Mouse (Mus musculus): ENCODE measurements at regions not wholly inside any gene's neighbourhood (a gene's known extent, or its start where the extent isn't known, plus 50 kb on each side); places are given as distances from the start of the nearest gene placed in this dataset.
A peak's percentile ranks its signal among the peaks of the same experiment; 100 is the strongest.

- DNase-seq = no peak
Measured at GRCm38 (mm10) chr4:152833411-152834310, 356.0 kb upstream of the Kcnab2 start.

DNA sequence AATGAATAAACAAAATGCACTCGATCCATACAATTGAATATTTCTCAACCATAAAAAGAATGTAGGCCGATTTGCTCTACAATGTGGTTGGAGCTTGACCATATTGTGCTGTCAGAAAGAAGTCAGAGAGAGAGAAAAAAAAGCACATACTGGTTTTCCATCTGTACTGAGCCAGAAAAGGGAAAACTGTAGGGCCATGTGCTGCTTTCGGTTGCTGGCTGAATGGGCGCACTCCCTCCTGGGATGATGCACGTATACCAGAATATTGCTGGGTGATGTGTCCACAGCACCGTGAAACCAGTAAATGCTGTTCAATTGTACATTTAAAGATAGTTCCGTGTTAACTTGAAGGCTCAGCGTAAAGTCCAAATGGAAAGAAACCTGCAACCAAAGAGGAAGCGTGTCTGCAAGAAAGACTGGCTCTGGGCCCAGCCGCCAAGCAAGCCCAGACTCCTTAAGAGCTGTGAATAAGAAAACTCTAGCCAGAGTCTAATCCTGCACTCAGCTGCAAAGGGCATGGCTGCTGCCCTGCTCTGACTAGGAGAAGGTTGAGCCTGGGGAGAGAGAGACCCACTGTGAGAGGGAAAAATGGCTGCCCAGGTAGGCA, 355.2 kb upstream of the Kcnab2 start:
- DNase-seq = no peak

GRCm38 (mm10) chr4:152825185-152825584, 347.5 kb upstream of the Kcnab2 start:
- no peak for DNase-seq

- DNase-seq = no peak
Measured at GRCm38 (mm10) chr4:152816139-152816757, 338.6 kb upstream of the Kcnab2 start.

DNA sequence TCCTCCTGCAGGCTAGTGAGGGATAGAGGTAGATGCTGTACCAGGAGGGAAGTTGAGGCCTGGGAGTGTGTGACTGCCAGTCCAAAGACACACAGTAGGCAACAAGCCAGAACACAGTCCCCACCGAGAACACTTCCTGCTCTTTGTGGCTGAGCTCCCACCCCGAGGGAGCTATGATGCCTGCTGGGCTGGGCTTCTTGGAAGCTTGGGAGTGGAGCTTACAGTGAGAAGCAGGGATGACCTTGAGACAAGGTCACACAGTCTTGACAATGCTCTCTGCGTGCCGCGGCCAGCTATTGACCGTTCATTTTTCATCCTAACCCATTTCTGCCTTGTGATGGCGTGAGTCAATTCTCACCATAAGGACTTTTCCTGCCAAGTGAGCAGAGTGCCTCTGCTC, 328.9 kb upstream of the Kcnab2 start:
- DNase-seq = no peak

- DNase-seq = peak; percentile 38
Measured at GRCm38 (mm10) chr4:152799392-152799791, 321.7 kb upstream of the Kcnab2 start.

GRCm38 (mm10) chr4:152788431-152788830, 310.8 kb upstream of the Kcnab2 start:
- DNase-seq = no peak

DNA sequence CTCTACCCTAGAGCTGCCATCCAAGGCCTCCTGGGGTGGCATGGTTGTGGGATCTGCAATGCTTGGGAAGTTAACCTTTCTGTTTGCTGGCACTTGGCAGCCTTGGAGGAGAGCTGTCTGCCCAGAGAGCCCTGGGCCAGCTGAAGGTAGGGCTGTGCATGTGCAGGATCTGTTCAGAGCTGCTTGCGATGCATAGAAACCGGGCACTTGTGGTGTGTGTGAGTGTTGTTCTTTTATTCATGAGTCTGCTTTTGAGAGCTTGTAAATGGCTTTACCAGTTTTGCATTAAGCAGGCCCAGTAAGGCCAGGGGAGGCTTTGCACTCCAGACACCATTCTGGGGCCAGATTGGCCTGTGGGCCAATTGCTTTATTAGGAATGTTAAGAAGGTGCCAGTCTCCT, 307.3 kb upstream of the Kcnab2 start:
- DNase-seq = no peak

DNA sequence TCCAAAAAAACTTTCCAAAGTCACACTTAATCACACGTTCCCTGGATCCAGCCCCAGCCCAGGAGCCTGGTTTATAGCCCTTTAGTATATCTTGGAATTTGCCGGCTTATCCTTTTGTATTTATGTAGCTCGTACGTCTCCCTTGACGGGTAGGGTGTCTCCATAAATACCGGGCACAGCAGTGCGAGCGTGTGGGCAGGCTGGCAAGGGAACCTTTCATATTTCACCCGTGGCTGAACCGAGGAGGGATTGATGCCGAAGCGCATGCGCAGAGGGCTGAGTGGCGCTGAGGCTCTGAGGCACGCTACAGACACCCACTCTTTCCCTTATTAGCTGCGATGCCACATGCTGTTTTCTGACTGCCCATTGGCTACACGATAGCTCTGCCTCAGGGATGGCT, 301.9 kb upstream of the Kcnab2 start:
- no peak for DNase-seq

DNA sequence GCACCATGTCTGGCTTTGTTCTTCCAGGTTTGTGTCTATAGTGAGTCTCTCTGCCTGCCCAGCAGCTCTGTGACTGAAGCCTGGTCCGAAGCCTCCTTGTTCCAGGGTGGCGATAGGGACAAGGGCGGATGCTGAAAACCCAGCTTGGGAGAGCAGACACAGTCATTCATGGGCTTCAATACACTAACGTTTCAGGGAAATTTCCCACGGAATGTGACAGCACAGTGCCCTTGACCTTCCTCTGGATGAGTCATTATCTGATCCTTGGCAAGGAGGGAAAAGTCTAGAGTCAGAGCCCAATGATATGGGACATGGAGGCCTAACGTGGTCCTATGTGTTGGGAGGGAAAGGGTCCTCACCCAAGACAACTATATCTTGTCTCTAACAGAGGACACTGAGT, 298.1 kb upstream of the Kcnab2 start:
- no peak for DNase-seq

GRCm38 (mm10) chr4:152771386-152771785, 293.7 kb upstream of the Kcnab2 start:
- DNase-seq = no peak

GRCm38 (mm10) chr4:152767372-152767771, 289.7 kb upstream of the Kcnab2 start:
- no peak for DNase-seq

DNA sequence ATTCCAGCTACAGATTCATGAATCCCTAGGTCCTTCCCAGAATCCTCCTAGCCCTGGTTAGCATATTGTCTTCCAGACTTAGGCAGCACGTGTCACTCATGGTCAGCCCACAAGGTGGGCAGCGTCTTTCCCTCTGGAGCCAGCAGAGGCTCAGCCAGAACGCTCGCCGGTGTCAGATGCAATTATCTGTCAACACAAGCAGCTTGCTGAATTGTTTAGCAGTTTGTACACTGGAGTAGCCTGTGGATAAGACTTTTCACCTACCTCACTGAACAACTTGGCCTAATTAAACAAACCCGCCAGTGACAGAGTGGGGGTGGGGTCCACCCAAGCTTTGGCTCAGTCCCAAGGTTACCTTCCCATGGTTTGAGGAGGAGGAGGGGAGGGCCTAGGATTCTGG, 285.4 kb upstream of the Kcnab2 start:
- DNase-seq = no peak

DNA sequence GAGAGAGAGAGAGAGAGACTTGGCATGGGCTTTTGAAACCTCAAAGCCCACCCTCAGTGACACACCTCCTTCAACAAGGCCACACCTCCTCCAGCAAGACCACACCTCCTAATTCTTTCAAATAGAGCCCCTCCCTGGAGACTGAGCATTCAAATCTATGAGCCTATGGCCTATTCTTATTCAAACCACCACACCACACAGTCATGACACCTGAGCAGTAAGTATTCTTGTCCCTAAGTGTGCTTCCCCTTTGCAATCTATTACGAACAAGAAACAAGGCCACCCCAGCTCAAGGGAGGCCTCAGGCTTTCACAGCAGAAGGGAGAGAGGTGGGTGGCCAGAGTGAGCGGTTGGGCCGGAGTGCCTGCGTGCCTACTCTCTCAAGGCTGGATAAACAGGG, 284.9 kb upstream of the Kcnab2 start:
- DNase-seq = no peak

DNA sequence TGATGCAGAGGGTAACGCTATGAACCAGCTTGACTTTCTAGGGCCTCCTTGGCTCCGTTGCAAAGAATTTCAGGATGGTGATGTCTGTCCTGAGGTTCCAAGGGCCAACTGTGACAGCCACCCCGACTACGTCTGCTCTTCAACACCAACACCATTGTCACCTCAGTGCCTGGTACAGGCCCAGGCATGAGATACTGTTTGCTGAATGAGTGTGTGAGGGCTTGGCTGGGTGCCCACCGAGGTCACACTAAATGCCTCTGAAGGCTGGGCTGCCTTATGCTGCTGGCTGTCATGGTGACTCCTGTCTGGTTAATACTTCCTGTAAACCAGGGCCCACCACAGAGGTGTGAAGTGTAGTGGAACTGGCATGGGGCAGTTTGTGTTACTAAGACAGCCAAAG, 279.5 kb upstream of the Kcnab2 start:
- no peak for DNase-seq

- DNase-seq = peak; percentile 22
Measured at GRCm38 (mm10) chr4:152756535-152756934, 278.9 kb upstream of the Kcnab2 start.

DNA sequence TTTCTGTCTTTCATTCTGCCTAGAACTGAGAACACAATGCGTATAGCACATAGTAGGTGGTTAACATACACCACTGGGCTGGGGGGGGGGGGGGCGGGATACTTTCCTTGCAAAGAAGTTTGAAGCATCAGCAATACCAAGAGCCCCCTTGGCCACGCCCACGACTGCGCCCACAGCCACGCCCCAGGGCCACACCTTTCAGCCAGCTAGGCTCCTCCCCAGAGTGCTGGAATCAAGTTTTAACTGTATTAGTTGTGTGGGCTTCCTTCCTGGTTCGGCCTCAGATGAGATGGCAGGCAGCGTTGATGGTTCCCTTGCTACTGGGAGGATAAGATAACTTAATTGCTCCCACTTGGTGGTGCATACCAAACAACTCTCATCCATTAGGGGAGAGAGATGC, 278.1 kb upstream of the Kcnab2 start:
- DNase-seq = no peak

- no peak for DNase-seq
Measured at GRCm38 (mm10) chr4:152744366-152744765, 266.7 kb upstream of the Kcnab2 start.

DNA sequence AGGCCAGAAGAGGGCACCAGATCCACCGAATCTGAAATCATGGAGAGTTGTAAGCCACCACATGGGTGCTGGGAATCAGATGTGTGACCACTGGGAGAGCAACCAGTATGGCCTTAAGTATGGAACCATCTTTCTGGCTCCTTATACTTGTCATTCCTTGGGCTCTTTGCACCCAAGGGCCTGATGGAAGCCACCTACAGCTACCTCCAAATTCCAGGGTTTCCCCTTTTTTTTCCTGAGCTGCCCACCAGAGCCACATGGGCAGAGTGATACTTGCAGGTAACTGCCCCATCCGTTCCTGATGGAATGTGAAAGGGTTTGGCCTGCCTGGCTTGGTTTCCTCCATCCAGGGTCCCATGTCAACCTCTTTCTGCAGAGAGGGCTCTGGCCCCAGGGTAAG, 255.3 kb upstream of the Kcnab2 start:
- no peak for DNase-seq

DNA sequence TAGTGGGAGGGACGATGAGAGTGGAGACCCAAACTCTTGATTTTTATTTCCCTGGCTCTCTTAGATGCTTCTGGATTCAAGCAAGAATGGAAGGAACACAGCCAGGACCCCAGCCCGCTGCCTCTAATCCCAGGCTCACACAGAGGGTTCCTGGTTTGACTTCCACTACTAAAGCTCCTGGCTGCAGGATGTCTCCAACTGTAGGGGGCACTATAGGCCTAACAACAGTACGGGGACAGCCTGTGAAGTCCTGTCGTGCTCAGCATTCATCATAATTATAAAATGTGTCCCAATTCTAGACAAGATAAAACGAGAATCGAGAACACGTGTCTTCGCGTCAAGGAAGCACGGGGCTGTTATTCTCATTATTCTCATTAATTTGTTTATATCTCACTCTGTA, 254.3 kb upstream of the Kcnab2 start:
- no peak for DNase-seq

- DNase-seq = no peak
Measured at GRCm38 (mm10) chr4:152731082-152731720, 253.5 kb upstream of the Kcnab2 start.

- no peak for DNase-seq
Measured at GRCm38 (mm10) chr4:152729421-152729820, 251.8 kb upstream of the Kcnab2 start.

DNA sequence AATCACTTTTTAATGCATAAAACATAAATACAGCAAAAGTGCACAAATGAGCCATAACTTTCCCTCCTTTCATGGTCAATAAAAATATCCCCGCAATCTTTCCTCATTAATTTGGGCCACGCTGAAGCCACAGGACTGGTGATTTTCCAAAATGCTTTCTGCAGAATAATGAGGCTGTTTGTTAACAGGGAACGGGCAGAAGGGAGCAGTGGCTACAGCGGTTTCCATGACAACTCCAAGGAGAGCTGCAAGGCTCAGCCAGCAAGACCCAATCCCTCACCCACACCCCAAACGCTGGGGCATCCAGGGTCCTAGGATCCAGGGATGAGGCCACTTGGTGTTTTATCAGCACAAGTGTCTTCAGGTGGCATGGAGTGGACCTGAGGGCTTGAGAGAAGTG, 248.2 kb upstream of the Kcnab2 start:
- no peak for DNase-seq
